Mouse (Mus musculus): ENCODE measurements around the gene Zglp1. TPM values are rescaled to one million over a fixed set of nuclear protein-coding genes. Genes with fewer than 3 reads are reported as not detected.
A peak's percentile ranks its signal among the peaks of the same experiment; 100 is the strongest.

The Zglp1 gene
- 1.0 and 1.3 TPM in 2 replicates for polyA plus RNA-seq (2015; fragmentation: Nextera tagmentation; extraction: Ambion mirVana)

- no peaks in the 10 kb centered on the region for H3K9me3 ChIP-seq
- H3K36me3 ChIP-seq, result peaks cover 62% of the 10 kb centered on the region
- H3K27me3 ChIP-seq, result no peaks in the 10 kb centered on the region
- ATAC-seq (ENCODE audit: low FRiP score, low read depth), result no peak
- 83% methylated on average over 27 of the region's 27 CpGs for WGBS
- H3K4me3 ChIP-seq, result no peak within 1 kb of the TSS
- H3K9ac ChIP-seq, result no peak within 1 kb of the TSS
- no peak within 1 kb of the TSS for H3K27ac ChIP-seq
- peaks cover 4% of the 10 kb centered on the region; the same call in 1 of the 2 replicates for H3K4me1 ChIP-seq
- H3K4me2 ChIP-seq (replicated peaks), result no peak within 1 kb of the TSS
These were observed at the start of gene Zglp1 for GRCm38 (mm10) chr9:21067006-21067684. TSS of gene Zglp1 (minus strand) at chr9:21067093.

- 86% methylated on average over 8 of the region's 8 CpGs for WGBS
- Histone ChIP-seq H3K9me3 (no peaks in the 10 kb centered on the region), H3K27ac (no peak overlapping the region), H3K4me1 (no peaks in the 10 kb centered on the region), H3K4me3 (no peak overlapping the region), H3K4me2 (replicated peaks) (no peak overlapping the region), H3K36me3 (peaks cover 8% of the 10 kb centered on the region), H3K9ac (no peak overlapping the region), H3K27me3 (no peaks in the 10 kb centered on the region)
- ATAC-seq (ENCODE audit: low FRiP score, low read depth), result no peak
These were observed 48.2 kb upstream of the Zglp1 start for GRCm38 (mm10) chr9:21115105-21115504.

- Histone ChIP-seq H3K4me2 (replicated peaks) (no peak overlapping the region), H3K9me3 (no peaks in the 10 kb centered on the region), H3K9ac (no peak overlapping the region), H3K27me3 (no peaks in the 10 kb centered on the region), H3K36me3 (peaks cover 5% of the 10 kb centered on the region; the same call in 1 of the 2 replicates), H3K27ac (no peak overlapping the region), H3K4me3 (no peak overlapping the region), H3K4me1 (no peaks in the 10 kb centered on the region)
- ATAC-seq (ENCODE audit: low FRiP score, low read depth), result no peak
- WGBS, result 95% methylated on average over 7 of the region's 7 CpGs
These were observed 47.3 kb upstream of the Zglp1 start for GRCm38 (mm10) chr9:21114190-21114589.

GRCm38 (mm10) chr9:21113751-21114150, 46.9 kb upstream of the Zglp1 start:
- peaks cover 9% of the 10 kb centered on the region; the same call in 1 of the 2 replicates for H3K36me3 ChIP-seq
- H3K27me3 ChIP-seq, result no peaks in the 10 kb centered on the region
- no peaks in the 10 kb centered on the region for H3K4me1 ChIP-seq
- ATAC-seq (ENCODE audit: low FRiP score, low read depth), result no peak
- H3K9me3 ChIP-seq, result no peaks in the 10 kb centered on the region
- no peak overlapping the region for H3K27ac ChIP-seq
- H3K4me2 ChIP-seq (replicated peaks), result no peak overlapping the region
- 84% methylated on average over 6 of the region's 6 CpGs for WGBS
- no peak overlapping the region for H3K9ac ChIP-seq
- no peak overlapping the region for H3K4me3 ChIP-seq

GRCm38 (mm10) chr9:21107607-21108237, 40.8 kb upstream of the Zglp1 start:
- WGBS, result 45% methylated on average over 23 of the region's 23 CpGs
- H3K9ac ChIP-seq, result no peak overlapping the region
- no peak overlapping the region for H3K4me2 ChIP-seq (replicated peaks)
- ATAC-seq (ENCODE audit: low FRiP score, low read depth), result no peak
- H3K4me1 ChIP-seq, result no peaks in the 10 kb centered on the region
- peaks cover 17% of the 10 kb centered on the region for H3K36me3 ChIP-seq
- H3K4me3 ChIP-seq, result no peak overlapping the region
- no peaks in the 10 kb centered on the region for H3K9me3 ChIP-seq
- H3K27ac ChIP-seq, result no peak overlapping the region
- no peaks in the 10 kb centered on the region for H3K27me3 ChIP-seq

- H3K4me2 ChIP-seq (replicated peaks), result no peak overlapping the region
- ATAC-seq (ENCODE audit: low FRiP score, low read depth), result no peak
- H3K36me3 ChIP-seq, result peaks cover 17% of the 10 kb centered on the region
- no peaks in the 10 kb centered on the region for H3K9me3 ChIP-seq
- H3K27me3 ChIP-seq, result no peaks in the 10 kb centered on the region
- no peaks in the 10 kb centered on the region for H3K4me1 ChIP-seq
- 77% methylated on average over 5 of the region's 5 CpGs for WGBS
- H3K27ac ChIP-seq, result no peak overlapping the region
- H3K9ac ChIP-seq, result no peak overlapping the region
- no peak overlapping the region for H3K4me3 ChIP-seq
These were observed 39.1 kb upstream of the Zglp1 start for GRCm38 (mm10) chr9:21105760-21106564.

- Histone ChIP-seq H3K9ac (no peak overlapping the region), H3K27me3 (no peaks in the 10 kb centered on the region), H3K36me3 (peaks cover 17% of the 10 kb centered on the region), H3K9me3 (no peaks in the 10 kb centered on the region), H3K4me3 (no peak overlapping the region), H3K27ac (no peak overlapping the region), H3K4me1 (0 out of 2 replicates have a peak, but pooled peaks cover 6% of the 10 kb centered on the region), H3K4me2 (replicated peaks) (no peak overlapping the region)
- WGBS, result 84% methylated on average over 6 of the region's 6 CpGs
- ATAC-seq (ENCODE audit: low FRiP score, low read depth), result no peak
These were observed 37.9 kb upstream of the Zglp1 start for GRCm38 (mm10) chr9:21104814-21105213.

- 0 out of 2 replicates have a peak, but pooled peaks cover 6% of the 10 kb centered on the region for H3K4me1 ChIP-seq
- H3K9ac ChIP-seq, result no peak overlapping the region
- no peaks in the 10 kb centered on the region for H3K9me3 ChIP-seq
- H3K36me3 ChIP-seq, result peaks cover 5% of the 10 kb centered on the region; the same call in 1 of the 2 replicates
- ATAC-seq (ENCODE audit: low FRiP score, low read depth), result no peak
- no peak overlapping the region for H3K27ac ChIP-seq
- H3K4me3 ChIP-seq, result no peak overlapping the region
- 85% methylated on average over 2 of the region's 2 CpGs for WGBS
- no peaks in the 10 kb centered on the region for H3K27me3 ChIP-seq
- H3K4me2 ChIP-seq (replicated peaks), result no peak overlapping the region
These were observed 35.2 kb upstream of the Zglp1 start for GRCm38 (mm10) chr9:21102076-21102475.

- peak overlapping the region; percentile 14; the same call in 1 of the 2 replicates for H3K9ac ChIP-seq
These were observed 33.7 kb upstream of the Zglp1 start for GRCm38 (mm10) chr9:21100447-21101161.

GRCm38 (mm10) chr9:21097793-21098192, 30.9 kb upstream of the Zglp1 start:
- H3K27ac ChIP-seq, result no peak overlapping the region
- H3K9me3 ChIP-seq, result no peaks in the 10 kb centered on the region
- ATAC-seq (ENCODE audit: low FRiP score, low read depth), result no peak
- no peaks in the 10 kb centered on the region for H3K36me3 ChIP-seq
- no peaks in the 10 kb centered on the region for H3K27me3 ChIP-seq
- H3K4me1 ChIP-seq, result 0 out of 2 replicates have a peak, but pooled peaks cover 6% of the 10 kb centered on the region
- H3K4me2 ChIP-seq (replicated peaks), result no peak overlapping the region
- no peak overlapping the region for H3K4me3 ChIP-seq
- 80% methylated on average over 8 of the region's 8 CpGs for WGBS
- no peak overlapping the region for H3K9ac ChIP-seq

More at GRCm38 (mm10) chr9:21100447-21101161, 33.7 kb upstream of the Zglp1 start:
- Histone ChIP-seq H3K27ac (no peak overlapping the region), H3K4me3 (no peak overlapping the region), H3K27me3 (no peaks in the 10 kb centered on the region), H3K4me1 (0 out of 2 replicates have a peak, but pooled peaks cover 6% of the 10 kb centered on the region), H3K36me3 (peaks cover 5% of the 10 kb centered on the region; the same call in 1 of the 2 replicates), H3K4me2 (replicated peaks) (peak overlapping the region; percentile 12), H3K9me3 (no peaks in the 10 kb centered on the region)
- 49% methylated on average over 15 of the region's 15 CpGs for WGBS
- ATAC-seq (ENCODE audit: low FRiP score, low read depth), result no peak

GRCm38 (mm10) chr9:21095958-21096357, 29.1 kb upstream of the Zglp1 start:
- Histone ChIP-seq H3K4me1 (peaks cover 7% of the 10 kb centered on the region), H3K36me3 (no peaks in the 10 kb centered on the region), H3K4me3 (no peak overlapping the region), H3K27me3 (no peaks in the 10 kb centered on the region), H3K9me3 (no peaks in the 10 kb centered on the region), H3K9ac (no peak overlapping the region), H3K4me2 (replicated peaks) (no peak overlapping the region), H3K27ac (no peak overlapping the region)
- 88% methylated on average over 4 of the region's 4 CpGs for WGBS
- ATAC-seq (ENCODE audit: low FRiP score, low read depth), result no peak

Measured in limb, embryonic 13.5 days (tissue).